Mouse (Mus musculus): ENCODE measurements around the gene Rgs7bp. TPM values are rescaled to one million over a fixed set of nuclear protein-coding genes. Genes with fewer than 3 reads are reported as not detected.
"Not testable (repeated sequence)": the region's sequence is repeated elsewhere in the genome, so short reads cannot be mapped to it uniquely, and the experiment has no call there.

The Rgs7bp gene
- polyA plus RNA-seq, 1 experiment from 2014 or later: 1.9 TPM

DNA sequence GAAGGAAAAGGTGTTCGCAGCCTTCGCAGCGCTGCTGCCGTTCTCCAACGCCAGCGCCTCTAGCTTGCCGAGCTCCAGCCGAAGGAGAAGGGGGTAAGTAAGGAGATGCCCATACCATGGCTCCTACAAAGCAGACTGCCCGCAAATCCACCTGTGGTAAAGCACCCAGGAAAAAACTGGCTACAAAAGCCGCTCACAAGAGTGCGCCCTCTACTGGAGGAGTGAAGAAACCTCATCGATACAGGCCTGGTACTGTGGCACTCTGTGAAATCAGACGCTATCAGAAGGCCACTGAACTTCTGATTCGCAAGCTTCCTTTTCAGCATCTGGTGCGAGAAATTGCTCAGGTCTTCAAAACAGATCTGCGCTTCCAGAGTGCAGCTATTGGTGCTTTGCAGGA lies 136.1 kb downstream of the Rgs7bp start:
- no peak overlapping the region for H3K4me2 ChIP-seq
- 81% methylated on average over 16 of the region's 16 CpGs for WGBS
- H3K36me3 ChIP-seq: no peaks in the 10 kb centered on the region
- no peaks in the 10 kb centered on the region for H3K27me3 ChIP-seq (replicated peaks)
- no peaks in the 10 kb centered on the region for H3K9me3 ChIP-seq
- no peak overlapping the region for H3K27ac ChIP-seq
- no peak overlapping the region for H3K9ac ChIP-seq
- H3K4me3 ChIP-seq (replicated peaks): no peak overlapping the region
- no peak for ATAC-seq (ENCODE audit: insufficient read depth, low FRiP score, low read depth)
- H3K4me1 ChIP-seq: no peaks in the 10 kb centered on the region

DNA sequence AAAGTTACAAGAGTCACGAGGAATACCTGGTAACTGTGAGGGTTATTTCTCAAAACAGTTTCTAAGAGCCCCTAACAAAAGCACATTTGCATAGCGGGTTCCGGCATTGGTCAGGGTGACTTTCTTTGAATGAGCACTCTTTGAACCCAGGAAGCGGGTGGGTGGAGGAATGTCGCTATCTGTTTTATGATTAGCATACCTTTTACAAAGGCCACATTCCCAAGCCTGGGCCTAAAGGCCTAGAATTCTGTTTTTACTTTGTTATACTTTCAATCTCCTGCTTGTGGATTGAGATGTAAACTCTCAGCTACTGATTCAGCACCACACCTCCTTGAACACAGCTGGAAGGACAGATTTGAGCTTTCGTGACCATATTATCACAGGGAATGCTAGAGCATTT lies 138.0 kb downstream of the Rgs7bp start:
- not testable (repeated sequence) for H3K36me3 ChIP-seq; H3K4me3 ChIP-seq (replicated peaks); H3K27me3 ChIP-seq (replicated peaks); H3K9me3 ChIP-seq; H3K9ac ChIP-seq; ATAC-seq (ENCODE audit: insufficient read depth, low FRiP score, low read depth); H3K4me1 ChIP-seq; H3K27ac ChIP-seq; H3K4me2 ChIP-seq
- WGBS: 86% methylated on average over 6 of the region's 6 CpGs

GRCm38 (mm10) chr13:104916106-104916505 lies 138.6 kb downstream of the Rgs7bp start:
- Histone ChIP-seq H3K9ac (no peak overlapping the region), H3K4me3 (replicated peaks) (no peak overlapping the region), H3K27me3 (replicated peaks) (no peaks in the 10 kb centered on the region), H3K9me3 (no peaks in the 10 kb centered on the region), H3K4me1 (no peaks in the 10 kb centered on the region), H3K27ac (no peak overlapping the region), H3K4me2 (no peak overlapping the region), H3K36me3 (no peaks in the 10 kb centered on the region)
- 87% methylated on average over 2 of the region's 2 CpGs for WGBS
- no peak for ATAC-seq (ENCODE audit: insufficient read depth, low FRiP score, low read depth)

DNA sequence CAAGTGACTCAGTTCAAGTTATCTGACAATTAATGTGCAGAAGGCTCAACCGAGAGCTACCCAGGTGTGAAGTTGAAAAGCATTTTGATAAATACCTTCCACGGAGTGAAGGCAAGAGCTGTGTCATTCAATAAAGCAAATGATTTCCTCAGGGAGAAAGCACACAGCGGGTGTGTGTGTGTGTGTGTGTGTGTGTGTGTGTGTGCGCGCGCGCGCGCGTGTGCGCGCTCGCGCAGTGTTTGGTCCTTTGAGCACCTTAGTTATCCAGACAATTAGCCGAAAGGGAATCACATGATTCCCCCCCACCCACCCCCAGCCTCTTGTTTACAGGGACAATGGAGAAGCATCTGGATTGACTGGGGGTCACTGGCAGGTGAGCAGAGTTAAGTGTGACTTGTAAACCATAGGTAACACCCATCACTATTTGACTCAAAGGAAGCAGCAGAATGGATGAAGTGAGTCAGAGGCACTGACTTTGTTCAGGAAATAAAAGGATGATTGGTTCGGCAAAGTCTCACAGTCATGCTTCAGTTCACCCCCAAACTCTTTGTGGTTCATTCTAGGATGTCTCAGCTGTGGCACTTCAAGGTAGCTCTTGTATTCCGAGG lies 140.3 kb downstream of the Rgs7bp start:
- H3K9ac ChIP-seq: no peak overlapping the region
- H3K9me3 ChIP-seq: no peaks in the 10 kb centered on the region
- 85% methylated on average over 17 of the region's 17 CpGs for WGBS
- H3K27me3 ChIP-seq (replicated peaks): no peaks in the 10 kb centered on the region
- no peak for ATAC-seq (ENCODE audit: insufficient read depth, low FRiP score, low read depth)
- H3K36me3 ChIP-seq: no peaks in the 10 kb centered on the region
- H3K4me3 ChIP-seq (replicated peaks): no peak overlapping the region
- H3K4me2 ChIP-seq: no peak overlapping the region
- no peak overlapping the region for H3K27ac ChIP-seq
- H3K4me1 ChIP-seq: no peaks in the 10 kb centered on the region

GRCm38 (mm10) chr13:104911626-104912025 lies 143.1 kb downstream of the Rgs7bp start:
- not testable (repeated sequence) for H3K27me3 ChIP-seq (replicated peaks); H3K4me3 ChIP-seq (replicated peaks); H3K9me3 ChIP-seq; H3K36me3 ChIP-seq; H3K9ac ChIP-seq; H3K27ac ChIP-seq; ATAC-seq (ENCODE audit: insufficient read depth, low FRiP score, low read depth); H3K4me2 ChIP-seq; H3K4me1 ChIP-seq
- WGBS: 81% methylated on average over 5 of the region's 5 CpGs

DNA sequence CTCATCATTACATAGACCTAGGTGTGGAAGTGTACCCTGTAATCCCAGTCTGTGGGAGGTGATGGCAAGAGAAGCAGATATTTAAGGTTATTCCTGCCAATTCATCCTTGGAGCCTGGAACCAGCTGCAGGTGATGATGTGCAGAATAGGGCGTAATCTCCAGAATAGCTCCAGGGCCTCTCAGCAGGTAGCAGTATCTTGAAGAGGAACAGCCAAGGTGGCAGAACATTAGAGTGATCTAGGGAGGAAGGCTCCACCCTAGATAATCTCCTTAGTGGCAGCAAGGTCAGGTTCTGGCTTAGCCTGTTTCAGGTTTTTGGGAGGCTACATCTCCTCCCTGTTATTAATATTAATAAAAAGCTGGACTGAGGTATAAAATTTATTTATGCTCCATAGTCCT lies 143.7 kb downstream of the Rgs7bp start:
- not testable (repeated sequence) for H3K4me1 ChIP-seq; H3K9ac ChIP-seq; H3K4me3 ChIP-seq (replicated peaks); H3K4me2 ChIP-seq; H3K27ac ChIP-seq; H3K27me3 ChIP-seq (replicated peaks); H3K9me3 ChIP-seq; ATAC-seq (ENCODE audit: insufficient read depth, low FRiP score, low read depth); H3K36me3 ChIP-seq
- WGBS: 96% methylated on average over 1 of the region's 1 CpGs

GRCm38 (mm10) chr13:104908691-104909090 lies 146.0 kb downstream of the Rgs7bp start:
- Histone ChIP-seq H3K9ac (no peak overlapping the region), H3K4me1 (no peaks in the 10 kb centered on the region), H3K27ac (no peak overlapping the region), H3K9me3 (no peaks in the 10 kb centered on the region), H3K36me3 (no peaks in the 10 kb centered on the region), H3K4me2 (no peak overlapping the region), H3K4me3 (replicated peaks) (no peak overlapping the region), H3K27me3 (replicated peaks) (no peaks in the 10 kb centered on the region)
- no peak for ATAC-seq (ENCODE audit: insufficient read depth, low FRiP score, low read depth)
- WGBS: 55% methylated on average over 7 of the region's 7 CpGs

Other genes starting within 250 kb of the Rgs7bp start
- 23.8 and 25.3 TPM in 2 replicates for gene Cwc27, start 237.8 kb downstream of the Rgs7bp start, polyA plus RNA-seq (2015; fragmentation: Nextera tagmentation; extraction: Ambion mirVana)
- gene Shisal2b, start 191.0 kb downstream of the Rgs7bp start, polyA plus RNA-seq (2015; fragmentation: Nextera tagmentation; extraction: Ambion mirVana): 0.49 and 1.2 TPM in 2 replicates
- not detected in 2 replicates for gene 4933425L06Rik, start 27.2 kb upstream of the Rgs7bp start, polyA plus RNA-seq (2015; fragmentation: Nextera tagmentation; extraction: Ambion mirVana)
- 2.9 and 3.4 TPM in 2 replicates for gene Rnf180, start 239.9 kb upstream of the Rgs7bp start, polyA plus RNA-seq (2015; fragmentation: Nextera tagmentation; extraction: Ambion mirVana)